In the genomic region with DNA sequence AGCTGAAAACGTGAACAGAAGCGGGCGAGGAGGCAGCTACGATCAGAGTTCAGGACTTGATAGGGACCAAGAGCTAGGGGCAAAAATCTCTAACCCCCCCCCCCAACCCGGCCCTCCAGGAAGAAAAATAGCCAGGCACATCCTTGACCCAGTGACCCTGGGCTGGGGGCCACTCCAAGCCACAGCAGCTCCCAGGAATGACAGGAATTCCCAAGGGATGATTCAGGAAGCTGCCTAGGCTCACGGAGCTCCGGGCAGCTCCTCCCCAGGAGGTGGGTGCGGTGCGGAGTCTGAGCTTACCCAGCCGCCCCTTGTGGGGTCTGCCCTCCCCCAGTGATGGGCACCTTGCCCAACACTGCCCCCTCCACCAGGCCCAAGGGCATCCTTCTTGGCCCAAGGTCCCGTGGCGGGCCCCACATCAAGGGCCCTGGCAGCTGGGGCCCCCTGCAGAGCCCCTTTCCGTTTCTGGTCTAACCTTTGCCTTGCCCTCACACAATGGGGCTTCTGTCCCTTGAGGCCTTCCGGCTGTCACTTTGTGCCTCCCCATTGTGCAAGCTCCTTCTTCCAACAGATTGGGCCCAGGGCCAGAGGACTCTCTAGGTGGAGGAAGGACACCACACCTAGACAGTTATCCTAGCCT, we compare ENCODE assay signal across 8 mouse cellular contexts. TPM values are rescaled to one million over a fixed set of nuclear protein-coding genes. Genes with fewer than 3 reads are reported as not detected.
DNase-seq lines count a peak whose midpoint lies in the region; ATAC-seq lines count a peak whose summit lies in the region.

Tinagl1 (minus strand) TSS at position 51 of the 640 bp plus-strand sequence.

- no peak within 1 kb of the TSS for H3K27ac ChIP-seq in forebrain, embryonic 11.5 days (ENCODE audit: low read depth, low read length)
- no peak within 1 kb of the TSS for H3K27ac ChIP-seq in midbrain, embryonic 13.5 days

- intact Hi-C loops in heart, postnatal 14 days (cut with DNase I), result no loop called here

- H3K4me2 ChIP-seq in forebrain, embryonic 11.5 days (ENCODE audit: low read depth, low read length, severe bottlenecking), result peak within 1 kb of the TSS; percentile 48
- H3K4me2 ChIP-seq in midbrain, embryonic 13.5 days (replicated peaks), result peak within 1 kb of the TSS; percentile 34; the same call in 1 of the 2 replicates

- H3K27me3 ChIP-seq in forebrain, embryonic 11.5 days (ENCODE audit: control insufficient read depth, insufficient read depth, low read length), result peaks cover 21% of the 10 kb centered on the region
- peaks cover 40% of the 10 kb centered on the region for H3K27me3 ChIP-seq in midbrain, embryonic 13.5 days

- ATAC-seq in forebrain, embryonic 11.5 days (replicated peaks; ENCODE audit: low FRiP score), result no peak
- ATAC-seq in midbrain, embryonic 13.5 days, result no peak

- H3K4me3 ChIP-seq in forebrain, embryonic 11.5 days (ENCODE audit: low read depth, low read length), result peak within 1 kb of the TSS; percentile 16
- H3K4me3 ChIP-seq in midbrain, embryonic 13.5 days (replicated peaks), result peak within 1 kb of the TSS; percentile 13; the same call in 1 of the 2 replicates

- no peaks in the 10 kb centered on the region for H3K9me3 ChIP-seq in forebrain, embryonic 11.5 days (ENCODE audit: control insufficient read depth, low read length)
- no peaks in the 10 kb centered on the region for H3K9me3 ChIP-seq in midbrain, embryonic 13.5 days

- H3K36me3 ChIP-seq in forebrain, embryonic 11.5 days (ENCODE audit: control insufficient read depth, insufficient read depth, low read length), result no peaks in the 10 kb centered on the region
- H3K36me3 ChIP-seq in midbrain, embryonic 13.5 days, result no peaks in the 10 kb centered on the region

- peak within 1 kb of the TSS; percentile 27; the same call in 1 of the 2 replicates for H3K9ac ChIP-seq in forebrain, embryonic 11.5 days (ENCODE audit: low read length)
- H3K9ac ChIP-seq in midbrain, embryonic 13.5 days (replicated peaks), result no peak within 1 kb of the TSS

- WGBS in forebrain, embryonic 11.5 days, result 2% methylated on average over 14 of the region's 14 CpGs
- 4% methylated on average over 14 of the region's 14 CpGs for WGBS in large intestine, adult 2 months
- WGBS in midbrain, embryonic 13.5 days, result 2% methylated on average over 14 of the region's 14 CpGs

- H3K4me1 ChIP-seq in forebrain, embryonic 11.5 days (replicated peaks; ENCODE audit: control insufficient read depth, insufficient read depth, low read length), result peaks cover 15% of the 10 kb centered on the region; the same call in 1 of the 2 replicates
- H3K4me1 ChIP-seq in midbrain, embryonic 13.5 days (replicated peaks), result peaks cover 19% of the 10 kb centered on the region

- peak; percentile 19 for DNase-seq in urinary bladder, postnatal 25 days (ENCODE audit: low spot score)
- no peak for DNase-seq in urinary bladder, postnatal 14 days (ENCODE audit: low spot score)
- DNase-seq in forebrain, embryonic 11.5 days (ENCODE audit: low spot score), result no peak
- peak; percentile 54 to 66 for DNase-seq in heart, postnatal 14 days
- no peak for DNase-seq in large intestine, adult 2 months (ENCODE audit: low read depth, low spot score)
- no peak for DNase-seq in cerebellum, postnatal 36 days
- no peak for DNase-seq in spleen, postnatal 36 days (ENCODE audit: low spot score in 2 of 2)

RNA-seq across cellular contexts. Expression of gene Tinagl1, which starts in this region (rescaled TPM):
- polyA plus RNA-seq in forebrain, embryonic 11.5 days (2014; fragmentation: Nextera tagmentation; extraction: Ambion mirVana), result 7.6 and 7.9 TPM in 2 replicates
- 10 to 100 TPM; 67.5 to 74.6 TPM for total RNA-seq in heart, postnatal 14 days (2021)
- 84.0 and 85.1 TPM in 2 replicates for polyA plus RNA-seq in large intestine, adult 2 months (2012; rRNA removed)
- 2.4 and 2.5 TPM in 2 replicates for polyA plus RNA-seq in midbrain, embryonic 13.5 days (2015; fragmentation: Nextera tagmentation; extraction: Ambion mirVana)

Comparison
In these comparisons a context has a peak if more than half of its experiments do, and no peak if none do; other contexts are left out.
1. DNase-seq: peak in urinary bladder, postnatal 25 days (single experiment) and heart, postnatal 14 days (2 of 2); none in urinary bladder, postnatal 14 days (single experiment), forebrain, embryonic 11.5 days (single experiment), large intestine, adult 2 months (single experiment), cerebellum, postnatal 36 days (0 of 2) and spleen, postnatal 36 days (0 of 2).